Mouse (Mus musculus) neural tube, embryonic 11.5 days (tissue): Measurements from ENCODE around the gene Fmo4. TPM values are rescaled to one million over a fixed set of nuclear protein-coding genes. Genes with fewer than 3 reads are reported as not detected.

Experiments
- ATAC-seq: fragments of 200-750 bp; cut with Nextera tagmentation; 2 replicates; pipeline ENCODE4 v1.8.0; 2017; ENCODE audit warnings: moderate number of reproducible peaks, mild to moderate bottlenecking, moderate TSS enrichment, moderate library complexity; ENCODE audit not compliant: insufficient read depth, low FRiP score, low TSS enrichment
- DNase-seq: peaks from one replicate; pipeline ENCODE4 v3.0.0-alpha.2; 2015; ENCODE audit warnings: low spot score
- H3K27ac ChIP-seq: fragments of 300-500 bp; sonication (generic); 2 replicates; pipeline ENCODE4 v1.5.1; 2014; ENCODE audit warnings: low read depth, mild to moderate bottlenecking, low read length
- H3K27me3 ChIP-seq: fragments of 300-500 bp; sonication (generic); 2 replicates; pipeline ENCODE4 v1.6.1; 2014; ENCODE audit warnings: mild to moderate bottlenecking, low read length, mixed read lengths; ENCODE audit not compliant: control insufficient read depth, insufficient read depth
- H3K36me3 ChIP-seq: fragments of 300-500 bp; sonication (generic); 2 replicates; pipeline ENCODE4 v1.6.1; 2014; ENCODE audit warnings: mild to moderate bottlenecking, low read length, moderate library complexity, mixed read lengths; ENCODE audit not compliant: control insufficient read depth, insufficient read depth
- H3K4me1 ChIP-seq: fragments of 300-500 bp; sonication (generic); 2 replicates; pipeline ENCODE4 v1.6.1; 2014; ENCODE audit warnings: low read length, mixed read lengths; ENCODE audit not compliant: control insufficient read depth, insufficient read depth
- H3K4me2 ChIP-seq: fragments of 300-500 bp; sonication (generic); 2 replicates; pipeline ENCODE4 v1.6.1; 2014; ENCODE audit warnings: low read depth, mild to moderate bottlenecking, moderate library complexity
- H3K4me3 ChIP-seq: fragments of 300-500 bp; sonication (generic); 2 replicates; pipeline ENCODE4 v1.5.1; 2014; ENCODE audit warnings: low read depth, low read length
- H3K9ac ChIP-seq: fragments of 300-500 bp; sonication (generic); 2 replicates; pipeline ENCODE4 v1.6.1; 2014; ENCODE audit warnings: mild to moderate bottlenecking, low read length
- H3K9me3 ChIP-seq: fragments of 300-500 bp; sonication (generic); 2 replicates; pipeline ENCODE4 v1.6.1; 2016; ENCODE audit warnings: low read length; ENCODE audit not compliant: control insufficient read depth
- WGBS: fragments of 180-500 bp; shearing (Covaris S2); extraction: QIAGEN DNeasy Blood & Tissue Kit; methylation state at CpG from one replicate; pipeline ENCODE4 v1.1.7; 2014; 5-methylcytosine and 5-hydroxymethylcytosine counted together
- polyA plus RNA-seq: library from polyadenylated mRNA; unstranded; fragments of >200 nt; fragmentation: Nextera tagmentation; extraction: Ambion mirVana; gene quantifications from 2 replicates; pipeline ENCODE4 v1.2.1, GENCODE M21; 2014

Fmo4 gene
- polyA plus RNA-seq, 1 experiment from 2014 or later, result 0.28 TPM

GRCm38 (mm10) chr1:162777943-162778538, 35.7 kb downstream of the Fmo4 start:
- no peak overlapping the region for H3K9ac ChIP-seq
- 91% methylated on average over 5 of the region's 5 CpGs for WGBS
- DNase-seq (no peak), ATAC-seq (no peak)
- H3K9me3 ChIP-seq, result no peaks in the 10 kb centered on the region
- H3K27me3 ChIP-seq, result no peaks in the 10 kb centered on the region
- no peak overlapping the region for H3K4me3 ChIP-seq
- H3K27ac ChIP-seq, result no peak overlapping the region
- H3K4me2 ChIP-seq, result no peak overlapping the region
- no peaks in the 10 kb centered on the region for H3K36me3 ChIP-seq
- no peaks in the 10 kb centered on the region for H3K4me1 ChIP-seq

- Histone ChIP-seq H3K36me3 (no peaks in the 10 kb centered on the region), H3K27ac (no peak overlapping the region), H3K9me3 (no peaks in the 10 kb centered on the region), H3K27me3 (no peaks in the 10 kb centered on the region), H3K4me3 (no peak overlapping the region), H3K9ac (no peak overlapping the region), H3K4me1 (no peaks in the 10 kb centered on the region), H3K4me2 (no peak overlapping the region)
- WGBS, result 61% methylated on average over 4 of the region's 4 CpGs
- ATAC-seq (no peak), DNase-seq (no peak)
Observed at GRCm38 (mm10) chr1:162773661-162774060, 40.1 kb downstream of the Fmo4 start.

GRCm38 (mm10) chr1:162771617-162772360, 42.0 kb downstream of the Fmo4 start:
- ATAC-seq (no peak), DNase-seq (no peak)
- no peaks in the 10 kb centered on the region for H3K9me3 ChIP-seq
- H3K4me2 ChIP-seq, result no peak overlapping the region
- H3K4me1 ChIP-seq, result no peaks in the 10 kb centered on the region
- no peak overlapping the region for H3K4me3 ChIP-seq
- H3K9ac ChIP-seq, result no peak overlapping the region
- no peaks in the 10 kb centered on the region for H3K27me3 ChIP-seq
- no peaks in the 10 kb centered on the region for H3K36me3 ChIP-seq
- 52% methylated on average over 4 of the region's 4 CpGs for WGBS
- no peak overlapping the region for H3K27ac ChIP-seq

GRCm38 (mm10) chr1:162752009-162752408, 61.8 kb downstream of the Fmo4 start:
- Histone ChIP-seq H3K9me3 (no peaks in the 10 kb centered on the region), H3K27me3 (no peaks in the 10 kb centered on the region), H3K4me2 (no peak overlapping the region), H3K36me3 (no peaks in the 10 kb centered on the region), H3K4me3 (no peak overlapping the region), H3K27ac (no peak overlapping the region), H3K9ac (no peak overlapping the region), H3K4me1 (no peaks in the 10 kb centered on the region)
- no peak for DNase-seq
- ATAC-seq, result no peak
- WGBS, result 85% methylated on average over 6 of the region's 6 CpGs

- Histone ChIP-seq H3K4me3 (no peak overlapping the region), H3K4me2 (no peak overlapping the region), H3K36me3 (no peaks in the 10 kb centered on the region), H3K27me3 (no peaks in the 10 kb centered on the region), H3K9ac (no peak overlapping the region), H3K9me3 (no peaks in the 10 kb centered on the region), H3K4me1 (no peaks in the 10 kb centered on the region), H3K27ac (no peak overlapping the region)
- ATAC-seq, result no peak
- no peak for DNase-seq
- 76% methylated on average over 7 of the region's 7 CpGs for WGBS
Observed at GRCm38 (mm10) chr1:162749607-162750006, 64.2 kb downstream of the Fmo4 start.

GRCm38 (mm10) chr1:162748761-162749160, 65.0 kb downstream of the Fmo4 start:
- WGBS, result 90% methylated on average over 5 of the region's 5 CpGs
- H3K4me1 ChIP-seq, result no peaks in the 10 kb centered on the region
- H3K4me3 ChIP-seq, result no peak overlapping the region
- H3K9me3 ChIP-seq, result no peaks in the 10 kb centered on the region
- H3K27ac ChIP-seq, result no peak overlapping the region
- H3K36me3 ChIP-seq, result no peaks in the 10 kb centered on the region
- H3K4me2 ChIP-seq, result no peak overlapping the region
- DNase-seq (no peak), ATAC-seq (no peak)
- no peaks in the 10 kb centered on the region for H3K27me3 ChIP-seq
- no peak overlapping the region for H3K9ac ChIP-seq

Other genes starting within 250 kb of the Fmo4 start
- gene Vamp4, start 243.5 kb downstream of the Fmo4 start, polyA plus RNA-seq, result 60.8 and 63.1 TPM in 2 replicates
- gene Myoc, start 174.8 kb downstream of the Fmo4 start, polyA plus RNA-seq, result not detected in 2 replicates
- gene Myocos, start 155.8 kb downstream of the Fmo4 start, polyA plus RNA-seq, result not detected in 2 replicates
- 142 and 145 TPM in 2 replicates for gene Prrc2c, start 73.4 kb downstream of the Fmo4 start, polyA plus RNA-seq
- gene Fmo1, start 52.6 kb upstream of the Fmo4 start, polyA plus RNA-seq, result 5.0 and 5.2 TPM in 2 replicates
- gene Fmo2, start 84.8 kb upstream of the Fmo4 start, polyA plus RNA-seq, result 0.19 TPM in 1 of 2 replicates, not detected in the other
- gene Fmo6, start 123.5 kb upstream of the Fmo4 start, polyA plus RNA-seq, result not detected in 2 replicates
- not detected in 2 replicates for gene Fmo3, start 170.6 kb upstream of the Fmo4 start, polyA plus RNA-seq